Mouse (Mus musculus) neural tube, embryonic 14.5 days (tissue): ENCODE results near the gene Gsdma3. TPM values are rescaled to one million over a fixed set of nuclear protein-coding genes. Genes with fewer than 3 reads are reported as not detected.
A peak's percentile ranks its signal among the peaks of the same experiment; 100 is the strongest.

Experiments used
- ATAC-seq: fragments of 200-750 bp; cut with Nextera tagmentation; 2 replicates; pipeline ENCODE4 v1.8.0; 2017; ENCODE audit warnings: low read depth, mild to moderate bottlenecking, moderate TSS enrichment, moderate library complexity
- H3K27ac ChIP-seq: fragments of 300-500 bp; sonication (generic); 2 replicates; pipeline ENCODE4 v1.5.1; 2014; ENCODE audit warnings: low read depth, mild to moderate bottlenecking, control low read depth, low read length, moderate library complexity, mixed read lengths
- H3K27me3 ChIP-seq: fragments of 300-500 bp; sonication (generic); 2 replicates; pipeline ENCODE4 v1.6.1; 2014; ENCODE audit warnings: low read length; ENCODE audit not compliant: control insufficient read depth, insufficient read depth
- H3K36me3 ChIP-seq: fragments of 300-500 bp; sonication (generic); 2 replicates; pipeline ENCODE4 v1.6.1; 2014; ENCODE audit warnings: low read length, mixed read lengths; ENCODE audit not compliant: control insufficient read depth, insufficient read depth
- H3K4me1 ChIP-seq: fragments of 300-500 bp; sonication (generic); 2 replicates; pipeline ENCODE4 v1.6.1; 2014; ENCODE audit warnings: low read length; ENCODE audit not compliant: control insufficient read depth, insufficient read depth
- H3K4me2 ChIP-seq: fragments of 300-500 bp; sonication (generic); 2 replicates; pipeline ENCODE4 v1.6.1; 2014; ENCODE audit warnings: mild to moderate bottlenecking, low read depth, low read length, control low read depth
- H3K4me3 ChIP-seq: fragments of 300-500 bp; sonication (generic); 2 replicates; pipeline ENCODE4 v1.5.1; 2014; ENCODE audit warnings: low read depth, low read length, control low read depth, mixed read lengths
- H3K9ac ChIP-seq: fragments of 300-500 bp; sonication (generic); replicated peaks from 2 replicates; pipeline ENCODE4 v1.6.1; 2014; ENCODE audit warnings: low read depth, mild to moderate bottlenecking, control low read depth, low read length, mixed read lengths
- H3K9me3 ChIP-seq: fragments of 300-500 bp; sonication (generic); 2 replicates; pipeline ENCODE4 v1.6.1; 2016; ENCODE audit warnings: low read length; ENCODE audit not compliant: control insufficient read depth
- WGBS: fragments of 180-500 bp; shearing (Covaris S2); extraction: QIAGEN DNeasy Blood & Tissue Kit; methylation state at CpG from one replicate; pipeline ENCODE4 v1.1.7; 2014; 5-methylcytosine and 5-hydroxymethylcytosine counted together
- polyA plus RNA-seq: library from polyadenylated mRNA; unstranded; fragments of >200 nt; fragmentation: Nextera tagmentation; extraction: Ambion mirVana; gene quantifications from 2 replicates; pipeline ENCODE4 v1.2.1, GENCODE M21; 2014

Gsdma3 gene
- polyA plus RNA-seq, 1 experiment from 2014 or later: not detected

DNA sequence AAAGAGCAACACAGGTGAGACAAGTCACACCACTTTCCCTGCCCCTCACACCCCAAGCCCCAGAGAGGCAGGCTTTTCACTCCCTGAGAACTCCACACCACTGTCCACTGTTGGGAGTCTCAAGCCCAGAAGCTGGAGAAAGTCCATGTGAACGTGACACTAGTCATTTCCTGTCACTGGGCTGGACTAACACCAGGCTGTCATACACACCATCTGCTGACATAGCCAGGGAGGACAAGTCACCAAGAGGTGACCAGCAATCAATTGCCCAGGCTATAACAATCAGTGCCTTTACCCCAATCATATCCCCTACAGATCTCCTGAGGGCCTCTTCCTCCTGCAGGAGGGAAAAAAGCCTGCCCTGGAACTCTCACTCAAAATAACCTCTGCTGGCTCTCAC, 42.0 kb upstream of the Gsdma3 start:
- Histone ChIP-seq H3K27ac (no peak overlapping the region), H3K9me3 (no peaks in the 10 kb centered on the region), H3K27me3 (no peaks in the 10 kb centered on the region), H3K4me3 (no peak overlapping the region), H3K9ac (no peak overlapping the region), H3K4me2 (no peak overlapping the region), H3K36me3 (peaks cover 9% of the 10 kb centered on the region), H3K4me1 (peaks cover 17% of the 10 kb centered on the region)
- no peak for ATAC-seq
- 56% methylated on average over 1 of the region's 1 CpGs for WGBS

DNA sequence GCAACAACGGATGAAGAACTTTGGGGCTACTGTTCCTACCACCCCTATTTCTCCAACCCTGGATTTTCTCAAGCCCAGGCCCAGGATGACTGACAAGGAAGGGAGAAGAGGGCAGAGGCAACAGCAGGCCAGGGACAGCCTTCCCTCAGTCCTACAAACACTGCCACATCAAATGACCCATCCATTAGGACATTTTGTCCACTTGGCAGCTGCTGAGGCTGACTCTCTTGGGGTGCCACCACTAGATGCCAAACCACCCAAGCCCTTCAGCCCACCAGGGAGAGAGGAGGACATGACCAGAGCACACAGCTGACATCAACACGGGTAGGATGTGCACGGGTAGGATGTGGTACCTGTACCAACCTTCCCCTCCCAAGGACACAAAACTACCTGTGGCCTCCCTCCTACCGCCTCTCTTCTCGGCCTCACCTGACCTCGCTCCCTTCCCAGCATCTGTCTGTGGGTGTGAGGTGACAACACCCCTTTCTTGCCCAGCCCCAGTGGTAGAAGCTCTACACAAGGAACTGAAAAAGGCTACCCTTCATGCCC, 41.5 kb upstream of the Gsdma3 start:
- no peak for ATAC-seq
- H3K27me3 ChIP-seq: no peaks in the 10 kb centered on the region
- WGBS: 96% methylated on average over 6 of the region's 6 CpGs
- H3K4me3 ChIP-seq: no peak overlapping the region
- H3K36me3 ChIP-seq: peaks cover 9% of the 10 kb centered on the region
- peaks cover 17% of the 10 kb centered on the region for H3K4me1 ChIP-seq
- no peaks in the 10 kb centered on the region for H3K9me3 ChIP-seq
- H3K9ac ChIP-seq: no peak overlapping the region
- H3K27ac ChIP-seq: no peak overlapping the region
- no peak overlapping the region for H3K4me2 ChIP-seq

DNA sequence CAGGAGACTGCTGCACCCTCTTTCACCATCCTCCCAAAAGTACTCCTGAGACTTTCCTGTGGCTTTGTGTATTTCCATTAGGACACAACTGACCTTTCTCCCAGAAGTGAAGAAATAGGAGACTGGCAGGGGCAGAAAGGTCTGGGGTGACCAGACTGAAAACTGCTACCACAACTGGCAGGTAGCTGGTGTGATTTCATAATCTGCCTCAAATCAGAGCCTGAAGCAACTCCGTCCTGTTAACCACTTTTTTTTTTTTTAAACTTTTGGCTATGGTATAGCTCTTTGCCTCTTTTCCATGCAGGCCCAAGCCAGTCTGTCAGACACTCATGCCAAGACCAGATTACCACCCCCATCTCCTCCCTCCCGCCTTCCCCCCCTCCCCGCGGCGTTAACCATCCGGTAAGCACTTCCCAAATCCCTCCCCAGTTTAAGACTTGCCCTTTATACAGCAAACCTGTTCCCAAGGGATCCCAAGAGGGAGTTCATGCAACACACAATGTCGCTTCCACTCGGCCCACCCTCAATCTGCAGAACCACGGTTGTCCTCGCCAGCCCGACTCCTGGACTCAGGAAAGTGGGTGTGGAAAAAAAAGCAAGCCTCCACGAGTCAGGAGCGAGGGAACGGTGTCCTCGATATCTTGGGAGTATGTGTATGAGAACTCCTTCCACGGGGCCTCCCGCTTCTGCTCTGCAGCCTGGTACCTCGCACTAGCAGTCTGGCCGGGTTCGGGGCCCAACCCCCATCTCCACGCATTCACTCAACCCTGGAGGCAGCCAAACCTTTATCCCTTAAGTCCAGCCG, 39.9 kb upstream of the Gsdma3 start:
- peaks cover 9% of the 10 kb centered on the region for H3K36me3 ChIP-seq
- H3K4me3 ChIP-seq: peak overlapping the region; percentile 82
- peak overlapping the region; percentile 74 for H3K9ac ChIP-seq
- H3K27me3 ChIP-seq: no peaks in the 10 kb centered on the region
- ATAC-seq: peak; percentile 44; the same call in 1 of the 2 replicates
- H3K4me2 ChIP-seq: peak overlapping the region; percentile 65
- H3K27ac ChIP-seq: peak overlapping the region; percentile 69; the same call in 1 of the 2 replicates
- peaks cover 17% of the 10 kb centered on the region for H3K4me1 ChIP-seq
- WGBS: 3% methylated on average over 22 of the region's 22 CpGs
- H3K9me3 ChIP-seq: no peaks in the 10 kb centered on the region

DNA sequence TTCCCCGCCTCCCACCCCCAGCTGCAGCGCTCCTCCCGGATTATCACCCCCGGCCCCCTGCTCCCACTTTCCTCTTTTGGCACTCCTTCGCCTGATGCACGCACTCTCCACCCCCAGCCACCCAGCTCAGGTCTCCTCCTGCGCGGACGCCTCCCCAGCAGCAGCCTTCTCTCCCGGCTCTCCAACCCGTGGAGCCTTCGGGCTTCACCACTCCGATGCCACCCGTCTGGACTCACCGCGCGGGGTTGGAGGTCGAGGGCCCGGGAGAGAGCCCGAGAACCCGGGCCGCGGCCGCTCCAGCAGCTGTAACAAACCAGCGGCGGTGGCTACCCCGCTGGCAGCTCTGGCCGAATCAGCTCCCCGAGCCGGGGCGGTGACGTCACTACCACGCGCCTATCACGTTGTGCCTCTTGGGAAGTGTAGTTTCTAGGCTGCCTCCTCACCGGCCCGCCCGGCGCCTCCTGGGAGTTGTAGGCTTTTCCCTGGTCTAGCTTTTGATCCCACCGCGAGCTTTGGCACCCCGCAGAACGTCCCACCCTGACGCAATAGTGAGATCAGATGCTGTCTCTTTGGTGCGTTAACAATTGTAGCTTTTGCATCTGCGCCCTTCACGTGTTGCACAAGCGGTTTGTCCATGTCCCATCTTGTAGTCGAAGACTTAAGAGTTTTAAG, 39.1 kb upstream of the Gsdma3 start, which contains the start of gene Ormdl3:
TSS of gene Ormdl3 (minus strand) at position 477 of the 672 bp plus-strand sequence.
- H3K27ac ChIP-seq: peak within 1 kb of the TSS; percentile 69

DNA sequence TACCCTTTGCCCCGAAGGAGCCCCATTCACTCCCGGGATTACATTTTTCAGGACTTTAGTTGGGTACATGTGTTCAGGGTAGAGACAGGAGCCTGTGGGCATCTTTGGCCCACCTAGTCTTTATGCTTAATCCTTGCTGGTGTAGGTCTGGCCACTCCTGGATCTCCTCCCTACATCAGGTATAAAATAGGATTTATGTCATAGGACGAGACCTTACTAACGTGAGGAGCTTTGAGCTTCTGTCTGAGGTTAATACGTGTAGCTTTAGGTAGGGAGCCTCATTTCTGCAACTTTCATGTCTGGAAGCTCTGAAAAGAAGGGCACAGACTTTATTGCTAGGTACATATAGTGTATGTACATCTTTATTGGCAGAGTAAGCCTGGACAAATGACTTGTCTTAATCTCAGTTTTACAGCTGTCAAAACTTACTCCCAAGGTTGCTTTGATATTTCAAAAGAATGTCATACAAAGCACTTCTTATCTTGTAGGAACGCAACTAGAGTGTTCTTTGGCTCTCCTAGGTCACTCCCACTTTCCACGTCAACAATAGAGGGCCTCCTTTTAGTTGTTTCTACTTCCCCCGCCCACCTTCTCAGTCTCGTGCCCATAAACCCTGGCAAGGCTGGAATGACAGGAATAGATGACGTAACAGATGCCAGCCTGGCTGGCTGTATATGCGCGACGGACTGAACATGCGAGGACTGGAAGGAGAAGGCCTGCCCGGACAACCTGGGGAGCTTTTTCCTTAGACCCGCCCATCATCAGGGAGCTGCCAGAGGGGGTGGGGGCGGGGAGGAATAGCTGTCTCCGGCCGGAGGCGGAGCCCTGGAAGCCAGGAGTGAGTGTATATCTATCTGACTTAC, 38.2 kb upstream of the Gsdma3 start:
- Histone ChIP-seq H3K4me1 (peaks cover 17% of the 10 kb centered on the region), H3K4me2 (peak overlapping the region; percentile 65), H3K9me3 (no peaks in the 10 kb centered on the region), H3K36me3 (peaks cover 7% of the 10 kb centered on the region), H3K27ac (peak overlapping the region; percentile 69), H3K9ac (0 out of 2 replicates have a peak overlapping the region, but pooled peaks have one; percentile 41), H3K4me3 (peak overlapping the region; percentile 82), H3K27me3 (no peaks in the 10 kb centered on the region)
- WGBS: 7% methylated on average over 20 of the region's 20 CpGs
- ATAC-seq: peak; percentile 36; the same call in 1 of the 2 replicates

More for the DNA sequence above, 39.1 kb upstream of the Gsdma3 start, which contains the start of gene Ormdl3:
- Histone ChIP-seq H3K9me3 (no peaks in the 10 kb centered on the region), H3K4me3 (peak within 1 kb of the TSS; percentile 82), H3K36me3 (peaks cover 9% of the 10 kb centered on the region), H3K27me3 (no peaks in the 10 kb centered on the region), H3K4me1 (peaks cover 17% of the 10 kb centered on the region), H3K4me2 (peak within 1 kb of the TSS; percentile 65), H3K9ac (peak within 1 kb of the TSS; percentile 74)
- under 1% methylated on average over 49 of the region's 49 CpGs for WGBS
- ATAC-seq: peak; percentile 96

DNA sequence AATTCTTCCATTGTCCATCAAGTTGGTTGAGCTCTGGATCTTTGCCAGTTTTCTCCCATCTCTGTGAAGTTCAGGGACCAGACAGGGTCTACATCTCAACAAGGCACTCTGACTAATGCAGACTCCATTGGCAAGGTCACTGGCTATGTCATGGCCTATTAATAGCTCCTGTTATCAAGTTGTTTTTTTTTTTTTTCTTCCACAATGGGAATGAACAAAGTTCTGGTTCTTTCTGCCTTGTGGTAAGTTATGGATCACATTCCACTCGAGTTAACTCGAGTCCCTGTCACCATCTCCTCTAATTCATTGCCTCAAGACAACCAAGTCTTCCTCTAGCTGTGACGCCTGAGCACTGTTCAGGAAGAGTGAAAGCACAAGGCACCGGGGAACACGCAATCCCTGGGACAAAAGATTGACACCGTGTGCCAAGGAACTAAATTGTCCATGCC, 37.3 kb upstream of the Gsdma3 start:
- no peaks in the 10 kb centered on the region for H3K9me3 ChIP-seq
- H3K4me3 ChIP-seq: no peak overlapping the region
- no peaks in the 10 kb centered on the region for H3K36me3 ChIP-seq
- no peak for ATAC-seq
- H3K9ac ChIP-seq: no peak overlapping the region
- H3K27me3 ChIP-seq: no peaks in the 10 kb centered on the region
- no peak overlapping the region; the same call in 1 of the 2 replicates for H3K4me2 ChIP-seq
- H3K27ac ChIP-seq: no peak overlapping the region
- peaks cover 17% of the 10 kb centered on the region for H3K4me1 ChIP-seq
- WGBS: 58% methylated on average over 6 of the region's 6 CpGs

DNA sequence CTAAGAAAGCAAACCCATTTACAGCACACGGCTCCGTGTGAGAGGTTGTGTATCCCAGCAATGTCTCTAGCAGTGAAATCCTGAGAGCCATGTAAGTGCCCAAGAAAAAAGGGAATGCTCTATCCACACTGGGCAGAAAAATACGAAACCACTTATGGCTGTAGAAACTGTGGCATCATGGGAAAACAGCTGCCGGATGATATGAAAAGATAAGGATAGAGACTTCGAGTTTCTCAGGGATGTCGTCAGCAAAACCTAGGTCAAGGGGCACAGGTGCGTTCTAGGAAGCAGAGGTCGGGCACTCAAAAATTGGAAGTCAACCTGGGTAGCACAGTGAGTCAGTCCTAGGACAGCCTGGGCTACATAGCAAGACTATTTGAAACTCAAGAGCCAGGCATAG, 36.9 kb upstream of the Gsdma3 start:
- Histone ChIP-seq H3K9me3 (no peaks in the 10 kb centered on the region), H3K27me3 (no peaks in the 10 kb centered on the region), H3K4me3 (no peak overlapping the region), H3K4me2 (no peak overlapping the region), H3K36me3 (no peaks in the 10 kb centered on the region), H3K9ac (no peak overlapping the region), H3K27ac (no peak overlapping the region), H3K4me1 (peaks cover 17% of the 10 kb centered on the region)
- 88% methylated on average over 8 of the region's 8 CpGs for WGBS
- no peak for ATAC-seq
